Mouse (Mus musculus) layer of hippocampus, adult 8-10 months (tissue): ENCODE results near the gene Fkrp. TPM values are rescaled to one million over a fixed set of nuclear protein-coding genes. Genes with fewer than 3 reads are reported as not detected.

Source experiments
- total RNA-seq, 4 experiments: library from RNA; stranded (reverse); gene quantifications; 2 replicates each; pipeline ENCODE4 v1.2.4; 2022

Fkrp gene
- total RNA-seq, 4 experiments from 2014 or later, result 45.2 to 50.7 (median 45.8) TPM

Other genes starting within 250 kb of the Fkrp start
- gene Arhgap35, start 201.7 kb downstream of the Fkrp start, total RNA-seq, result 100 to 1,000 TPM; 115 to 133 (median 122) TPM
- not detected for gene Ceacam15, start 141.0 kb downstream of the Fkrp start, total RNA-seq
- not detected for gene Ceacam9, start 94.8 kb downstream of the Fkrp start, total RNA-seq
- 100 to 1,000 TPM; 243 to 255 (median 246) TPM for gene Ap2s1, start 78.3 kb downstream of the Fkrp start, total RNA-seq
- gene Slc1a5, start 35.4 kb downstream of the Fkrp start, total RNA-seq, result 10 to 100 TPM in 1 of 4 experiments, 1 to 10 TPM in 3; 2.5 to 11.0 (median 5.5) TPM
- gene Strn4, start 843 bp downstream of the Fkrp start, total RNA-seq, result 100 to 1,000 TPM; 261 to 298 (median 279) TPM
- 1 to 10 TPM; 5.6 to 7.8 (median 6.6) TPM for gene Prkd2, start 26.2 kb upstream of the Fkrp start, total RNA-seq
- gene Dact3, start 58.6 kb upstream of the Fkrp start, total RNA-seq, result 100 to 1,000 TPM; 142 to 151 (median 149) TPM
- 1 to 10 TPM; 1.3 to 3.4 (median 2.5) TPM for gene Gng8, start 75.1 kb upstream of the Fkrp start, total RNA-seq
- gene Ptgir, start 89.8 kb upstream of the Fkrp start, total RNA-seq, result not detected
- gene Calm3, start 107.4 kb upstream of the Fkrp start, total RNA-seq, result 1,000 to 10,000 TPM; 1,722 to 2,104 (median 1,900) TPM
- 100 to 1,000 TPM; 311 to 360 (median 338) TPM for gene Pnmal2, start 128.0 kb upstream of the Fkrp start, total RNA-seq
- 100 to 1,000 TPM in 2 of 4 experiments, 10 to 100 TPM in 2; 93.0 to 128 (median 106) TPM for gene Pnmal1, start 142.9 kb upstream of the Fkrp start, total RNA-seq
- 10 to 100 TPM; 47.3 to 63.6 (median 51.9) TPM for gene Gm42372, start 166.4 kb upstream of the Fkrp start, total RNA-seq
- gene Ccdc8, start 176.0 kb upstream of the Fkrp start, total RNA-seq, result 1 to 10 TPM; 2.0 to 2.6 (median 2.3) TPM
- gene Ppp5c, start 211.2 kb upstream of the Fkrp start, total RNA-seq, result 100 to 1,000 TPM; 147 to 166 (median 151) TPM
- 10 to 100 TPM in 2 of 4 experiments, 1 to 10 TPM in 2; 8.3 to 14.6 (median 11.2) TPM for gene Hif3a, start 245.7 kb upstream of the Fkrp start, total RNA-seq